Mouse (Mus musculus) heart, postnatal 0 days (tissue): ENCODE results near the gene Nfe2l3. TPM values are rescaled to one million over a fixed set of nuclear protein-coding genes. Genes with fewer than 3 reads are reported as not detected.

Experiments
- ATAC-seq: fragments of 200-750 bp; cut with Nextera tagmentation; 2 replicates; pipeline ENCODE4 v1.8.0; 2017; ENCODE audit warnings: low read depth, moderate number of reproducible peaks, moderate library complexity; ENCODE audit not compliant: insufficient read depth
- DNase-seq: peaks from one replicate; pipeline ENCODE4 v3.0.0-alpha.2; 2016; ENCODE audit warnings: low spot score
- H3K27ac ChIP-seq: fragments of 300-500 bp; sonication (generic); 2 replicates; pipeline ENCODE4 v1.5.1; 2014; ENCODE audit warnings: low read depth, mild to moderate bottlenecking
- H3K27me3 ChIP-seq: fragments of 300-500 bp; sonication (generic); 2 replicates; pipeline ENCODE4 v1.6.1; 2014; ENCODE audit warnings: low read length, mixed read lengths; ENCODE audit not compliant: control insufficient read depth, insufficient read depth
- H3K36me3 ChIP-seq: fragments of 300-500 bp; sonication (generic); replicated peaks from 2 replicates; pipeline ENCODE4 v1.6.1; 2014; ENCODE audit warnings: low read length, mixed read lengths; ENCODE audit not compliant: control insufficient read depth, insufficient read depth
- H3K4me1 ChIP-seq: fragments of 300-500 bp; sonication (generic); 2 replicates; pipeline ENCODE4 v1.6.1; 2014; ENCODE audit warnings: antibody characterized with exemption; ENCODE audit not compliant: control insufficient read depth, insufficient read depth
- H3K4me2 ChIP-seq: fragments of 300-500 bp; sonication (generic); 2 replicates; pipeline ENCODE4 v1.6.1; 2014; ENCODE audit warnings: low read depth, mild to moderate bottlenecking, low read length, moderate library complexity
- H3K4me3 ChIP-seq: fragments of 300-500 bp; sonication (generic); 2 replicates; pipeline ENCODE4 v1.5.1; 2014; ENCODE audit warnings: low read depth, low read length
- H3K9ac ChIP-seq: fragments of 300-500 bp; sonication (generic); replicated peaks from 2 replicates; pipeline ENCODE4 v1.6.1; 2014; ENCODE audit warnings: low read depth, low read length, mixed read lengths
- H3K9me3 ChIP-seq: fragments of 300-500 bp; sonication (generic); replicated peaks from 2 replicates; pipeline ENCODE4 v1.6.1; 2016; ENCODE audit warnings: low read length; ENCODE audit not compliant: control insufficient read depth
- CTCF ChIP-seq: IDR thresholded peaks from 2 replicates; pipeline ENCODE4 v1.5.1; 2016; ENCODE audit warnings: antibody characterized with exemption, control low read depth, low read depth
- EP300 ChIP-seq: IDR thresholded peaks from 2 replicates; pipeline ENCODE4 v1.6.1; 2016; ENCODE audit warnings: antibody characterized with exemption, low read depth
- WGBS: fragments of 180-500 bp; shearing (Covaris S2); extraction: QIAGEN DNeasy Blood & Tissue Kit; methylation state at CpG from one replicate; pipeline ENCODE4 v1.1.7; 2014; 5-methylcytosine and 5-hydroxymethylcytosine counted together
- polyA plus RNA-seq: library from polyadenylated mRNA; unstranded; fragments of >200 nt; fragmentation: Nextera tagmentation; extraction: Ambion mirVana; gene quantifications from 2 replicates; pipeline ENCODE4 v1.2.1, GENCODE M21; 2015
- total RNA-seq: library from RNA; depleted of rRNA; stranded (reverse); fragments of >200 nt; gene quantifications from 2 replicates; pipeline ENCODE4 v1.2.3, GENCODE M21; 2014; ENCODE audit warnings: low replicate concordance

Gene Nfe2l3
- total and polyA plus RNA-seq, 2 experiments from 2014 or later, result 1.2 to 5.0 TPM

- Histone ChIP-seq H3K9ac (no peak overlapping the region), H3K9me3 (no peaks in the 10 kb centered on the region), H3K27me3 (no peaks in the 10 kb centered on the region), H3K4me2 (no peak overlapping the region), H3K4me3 (no peak overlapping the region), H3K27ac (no peak overlapping the region), H3K36me3 (peaks cover 44% of the 10 kb centered on the region), H3K4me1 (no peaks in the 10 kb centered on the region)
- ATAC-seq (peak; percentile 32; the same call in 1 of the 2 replicates), DNase-seq (no peak)
- TF ChIP-seq EP300 (no peak), CTCF (no peak)
- 45% methylated on average over 5 of the region's 5 CpGs for WGBS
These were observed 27.0 kb downstream of the Nfe2l3 start for GRCm38 (mm10) chr6:51459313-51460020.

- peaks cover 47% of the 10 kb centered on the region for H3K36me3 ChIP-seq
- H3K4me3 ChIP-seq, result no peak overlapping the region
- H3K4me1 ChIP-seq, result no peaks in the 10 kb centered on the region
- 0 out of 2 replicates have a peak, but pooled peaks have one; percentile 25 for TF ChIP-seq EP300
- no peak for TF ChIP-seq CTCF
- no peak for ATAC-seq
- no peak overlapping the region for H3K27ac ChIP-seq
- H3K27me3 ChIP-seq, result no peaks in the 10 kb centered on the region
- DNase-seq, result no peak
- no peaks in the 10 kb centered on the region for H3K9me3 ChIP-seq
- no peak overlapping the region for H3K9ac ChIP-seq
- no peak overlapping the region for H3K4me2 ChIP-seq
- WGBS, result 80% methylated on average over 4 of the region's 4 CpGs
These were observed 27.5 kb downstream of the Nfe2l3 start for GRCm38 (mm10) chr6:51460021-51460360.

- Histone ChIP-seq H3K9me3 (no peaks in the 10 kb centered on the region), H3K36me3 (peaks cover 47% of the 10 kb centered on the region), H3K4me3 (no peak overlapping the region), H3K9ac (no peak overlapping the region), H3K4me1 (no peaks in the 10 kb centered on the region), H3K27ac (no peak overlapping the region), H3K27me3 (no peaks in the 10 kb centered on the region), H3K4me2 (no peak overlapping the region)
- DNase-seq (no peak), ATAC-seq (no peak)
- TF ChIP-seq CTCF (no peak), EP300 (no peak)
- 83% methylated on average over 3 of the region's 3 CpGs for WGBS
These were observed 27.9 kb downstream of the Nfe2l3 start for GRCm38 (mm10) chr6:51460363-51460762.

GRCm38 (mm10) chr6:51467649-51468048 is 35.2 kb downstream of the Nfe2l3 start:
- Histone ChIP-seq H3K9me3 (no peaks in the 10 kb centered on the region), H3K4me3 (peak overlapping the region; percentile 99), H3K9ac (peak overlapping the region; percentile 8; the same call in 1 of the 2 replicates), H3K27ac (no peak overlapping the region), H3K4me2 (peak overlapping the region; percentile 75), H3K4me1 (peaks cover 22% of the 10 kb centered on the region; the same call in 1 of the 2 replicates), H3K27me3 (no peaks in the 10 kb centered on the region), H3K36me3 (peaks cover 38% of the 10 kb centered on the region)
- 0% methylated on average over 2 of the region's 2 CpGs for WGBS
- DNase-seq (peak; percentile 54), ATAC-seq (no peak)
- no peak for TF ChIP-seq EP300
- TF ChIP-seq CTCF, result peak; percentile 32; the same call in 1 of the 2 replicates

GRCm38 (mm10) chr6:51468891-51469561 is 36.6 kb downstream of the Nfe2l3 start:
- DNase-seq (peak; percentile 76), ATAC-seq (peak; percentile 29)
- no peaks in the 10 kb centered on the region for H3K27me3 ChIP-seq
- H3K4me1 ChIP-seq, result peaks cover 22% of the 10 kb centered on the region
- H3K27ac ChIP-seq, result peak overlapping the region; percentile 100
- TF ChIP-seq CTCF (no peak), EP300 (peak; percentile 61)
- H3K36me3 ChIP-seq, result peaks cover 25% of the 10 kb centered on the region
- peak overlapping the region; percentile 75 for H3K4me2 ChIP-seq
- WGBS, result under 1% methylated on average over 63 of the region's 63 CpGs
- peak overlapping the region; percentile 100 for H3K9ac ChIP-seq
- H3K9me3 ChIP-seq, result no peaks in the 10 kb centered on the region
- H3K4me3 ChIP-seq, result peak overlapping the region; percentile 99
